Comparison of ENCODE assay signal across 10 mouse cellular contexts in the genomic region with DNA sequence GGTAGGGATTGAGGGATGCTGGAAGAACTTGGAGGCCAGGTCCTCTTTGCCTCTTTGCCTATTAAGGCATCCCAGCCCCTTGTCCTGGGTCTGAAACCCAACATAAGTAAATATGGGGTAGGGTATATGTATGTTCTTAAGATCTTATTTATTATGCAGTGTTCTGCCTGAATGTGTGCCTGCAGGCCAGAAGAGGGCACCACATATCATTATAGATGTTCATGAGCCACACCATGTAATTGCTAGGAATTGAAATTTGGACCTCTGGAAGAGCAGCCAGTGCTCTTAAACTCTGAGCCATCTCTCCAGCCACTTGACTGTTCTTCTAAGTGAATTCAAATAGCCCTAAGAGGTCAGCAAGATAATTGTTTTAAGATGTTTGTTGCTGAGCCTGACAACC. TPM values are rescaled to one million over a fixed set of nuclear protein-coding genes. Genes with fewer than 3 reads are reported as not detected.
DNase-seq lines count a peak whose midpoint lies in the region; ATAC-seq and TF ChIP-seq lines count a peak whose summit lies in the region.
"Had no signal": no experiment of that assay in that cellular context is flagged by ENCODE, and none has a peak within 500 bp of the region (broad histone marks: within the 10 kb centered on the region; RNA-seq: fewer than 3 reads in every experiment).

No protein-coding gene starts in this region.

- ATAC-seq in kidney, embryonic 16.5 days (ENCODE audit: low FRiP score, low TSS enrichment), result no peak
- no peak for ATAC-seq in stomach, postnatal 0 days (ENCODE audit: low FRiP score, low TSS enrichment)

- TF ChIP-seq EP300 in stomach, postnatal 0 days (optimal IDR thresholded peaks at IDR 0.05), result no peak

- no peak overlapping the region for H3K4me3 ChIP-seq in kidney, embryonic 16.5 days (ENCODE audit: low read length)
- H3K4me3 ChIP-seq in thymus, adult 2 months (ENCODE audit: control insufficient read depth, insufficient read depth, low read length), result no peak overlapping the region
- H3K4me3 ChIP-seq in stomach, postnatal 0 days (ENCODE audit: low read depth, low read length), result no peak overlapping the region
- H3K4me3 ChIP-seq: liver, embryonic 15.5 days; myocyte had no signal

- TF ChIP-seq POLR2A in thymus, adult 2 months (IDR thresholded peaks at IDR 0.05; ENCODE audit: control insufficient read depth, extremely low read depth, insufficient read depth, low read length, poor library complexity), result no peak

- H3K27me3 ChIP-seq in kidney, embryonic 16.5 days (ENCODE audit: insufficient read depth, low read length), result no peaks in the 10 kb centered on the region
- no peaks in the 10 kb centered on the region for H3K27me3 ChIP-seq in thymus, adult 2 months (ENCODE audit: control insufficient read depth, insufficient read depth, low read length)
- no peaks in the 10 kb centered on the region for H3K27me3 ChIP-seq in stomach, postnatal 0 days (ENCODE audit: control insufficient read depth, insufficient read depth, low read length)
- H3K27me3 ChIP-seq: liver, embryonic 15.5 days had no signal

- peaks cover 2% of the 10 kb centered on the region; the same call in 1 of the 2 replicates for H3K36me3 ChIP-seq in kidney, embryonic 16.5 days (ENCODE audit: insufficient read depth, low read length)
- no peaks in the 10 kb centered on the region for H3K36me3 ChIP-seq in thymus, adult 2 months (ENCODE audit: control insufficient read depth, insufficient read depth, low read length)
- no peaks in the 10 kb centered on the region for H3K36me3 ChIP-seq in stomach, postnatal 0 days (ENCODE audit: control insufficient read depth, insufficient read depth, low read length)

- H3K27ac ChIP-seq in kidney, embryonic 16.5 days (ENCODE audit: low read length), result no peak overlapping the region
- H3K27ac ChIP-seq in thymus, adult 2 months (ENCODE audit: control insufficient read depth, insufficient read depth, low read length), result no peak overlapping the region
- H3K27ac ChIP-seq in stomach, postnatal 0 days (replicated peaks), result no peak overlapping the region
- H3K27ac ChIP-seq: liver, embryonic 15.5 days had no signal

- peaks cover 3% of the 10 kb centered on the region; the same call in 1 of the 2 replicates for H3K4me1 ChIP-seq in kidney, embryonic 16.5 days (ENCODE audit: insufficient read depth, low read length)
- H3K4me1 ChIP-seq in thymus, adult 2 months (replicated peaks; ENCODE audit: control insufficient read depth, insufficient read depth, low read length), result peaks cover 3% of the 10 kb centered on the region
- no peaks in the 10 kb centered on the region for H3K4me1 ChIP-seq in stomach, postnatal 0 days (replicated peaks; ENCODE audit: control insufficient read depth, insufficient read depth)

- TF ChIP-seq CTCF in thymus, adult 2 months (IDR thresholded peaks at IDR 0.05; ENCODE audit: borderline replicate concordance, control insufficient read depth, extremely low read depth, insufficient read depth, low read length, poor library complexity), result no peak
- peak; percentile 72 for TF ChIP-seq CTCF in stomach, postnatal 0 days (IDR thresholded peaks at IDR 0.05; ENCODE audit: low read depth)

- H3K9ac ChIP-seq in kidney, embryonic 16.5 days (replicated peaks; ENCODE audit: low read length), result no peak overlapping the region
- no peak overlapping the region for H3K9ac ChIP-seq in stomach, postnatal 0 days (ENCODE audit: low read length)
- H3K9ac ChIP-seq: liver, embryonic 15.5 days had no signal

- no peaks in the 10 kb centered on the region for H3K9me3 ChIP-seq in kidney, embryonic 16.5 days (ENCODE audit: low read length)
- no peaks in the 10 kb centered on the region for H3K9me3 ChIP-seq in stomach, postnatal 0 days (ENCODE audit: control insufficient read depth, low read length)
- H3K9me3 ChIP-seq: liver, embryonic 15.5 days had no signal

- no peak overlapping the region for H3K4me2 ChIP-seq in kidney, embryonic 16.5 days (replicated peaks; ENCODE audit: low read depth, low read length)
- no peak overlapping the region for H3K4me2 ChIP-seq in stomach, postnatal 0 days (replicated peaks; ENCODE audit: low read depth)
- H3K4me2 ChIP-seq: liver, embryonic 15.5 days had no signal

- peak; percentile 23 for DNase-seq in kidney, adult 9 months
- peak; percentile 17 for DNase-seq in thymus, postnatal 14 days
- DNase-seq in thymus, adult 2 months, result no peak
- peak; percentile 30 for DNase-seq in adipocyte (ENCODE audit: low spot score)
- no peak for DNase-seq in stomach, postnatal 0 days (ENCODE audit: low spot score)
- DNase-seq in layer of hippocampus, adult 8-10 months (ENCODE audit: low spot score in 2 of 2), result no peak
- DNase-seq: cerebellum, adult 9-11 months had no signal

RNA-seq across cellular contexts. Expression of gene Rps5, which starts 8.5 kb away (rescaled TPM):
- 983 and 1,044 TPM in 2 replicates for polyA plus RNA-seq in kidney, embryonic 16.5 days (2015; fragmentation: Nextera tagmentation; extraction: Ambion mirVana)
- 2,545 and 2,907 TPM in 2 replicates for polyA plus RNA-seq in thymus, adult 2 months (2012; rRNA removed)
- 784 and 821 TPM in 2 replicates for polyA plus RNA-seq in stomach, postnatal 0 days (2015; fragmentation: Nextera tagmentation; extraction: Ambion mirVana)
- total RNA-seq in layer of hippocampus, adult 8-10 months (2022), result 100 to 1,000 TPM; 383 to 519 (median 436) TPM

RNA-seq across cellular contexts. Expression of gene Rnf225, which starts 13.7 kb away (rescaled TPM):
- polyA plus RNA-seq in kidney, embryonic 16.5 days (2015; fragmentation: Nextera tagmentation; extraction: Ambion mirVana), result 0.46 and 0.60 TPM in 2 replicates
- polyA plus RNA-seq in thymus, adult 2 months (2012; rRNA removed), result 1.0 and 1.8 TPM in 2 replicates
- polyA plus RNA-seq in stomach, postnatal 0 days (2015; fragmentation: Nextera tagmentation; extraction: Ambion mirVana), result 30.7 and 33.6 TPM in 2 replicates
- 1 to 10 TPM in 1 of 4 experiments, under 1 TPM in 3; 0.77 to 1.4 (median 0.92) TPM for total RNA-seq in layer of hippocampus, adult 8-10 months (2022)

RNA-seq across cellular contexts. Expression of gene Zscan22, which starts 15.9 kb away (rescaled TPM):
- 20.4 and 22.0 TPM in 2 replicates for polyA plus RNA-seq in kidney, embryonic 16.5 days (2015; fragmentation: Nextera tagmentation; extraction: Ambion mirVana)
- polyA plus RNA-seq in thymus, adult 2 months (2012; rRNA removed), result 14.3 and 14.9 TPM in 2 replicates
- 5.1 and 5.8 TPM in 2 replicates for polyA plus RNA-seq in stomach, postnatal 0 days (2015; fragmentation: Nextera tagmentation; extraction: Ambion mirVana)
- 10 to 100 TPM; 14.0 to 20.3 (median 15.1) TPM for total RNA-seq in layer of hippocampus, adult 8-10 months (2022)

RNA-seq across cellular contexts. Expression of gene Zfp128, which starts 32.6 kb away (rescaled TPM):
- 4.2 and 5.0 TPM in 2 replicates for polyA plus RNA-seq in kidney, embryonic 16.5 days (2015; fragmentation: Nextera tagmentation; extraction: Ambion mirVana)
- polyA plus RNA-seq in thymus, adult 2 months (2012; rRNA removed), result 1.7 and 2.2 TPM in 2 replicates
- 1.5 and 1.6 TPM in 2 replicates for polyA plus RNA-seq in stomach, postnatal 0 days (2015; fragmentation: Nextera tagmentation; extraction: Ambion mirVana)
- total RNA-seq in layer of hippocampus, adult 8-10 months (2022), result 1 to 10 TPM; 6.6 to 8.3 (median 7.4) TPM

RNA-seq across cellular contexts. Expression of gene Zfp324, which starts 52.1 kb away (rescaled TPM):
- polyA plus RNA-seq in kidney, embryonic 16.5 days (2015; fragmentation: Nextera tagmentation; extraction: Ambion mirVana), result 10.4 and 12.1 TPM in 2 replicates
- 8.7 and 9.3 TPM in 2 replicates for polyA plus RNA-seq in thymus, adult 2 months (2012; rRNA removed)
- polyA plus RNA-seq in stomach, postnatal 0 days (2015; fragmentation: Nextera tagmentation; extraction: Ambion mirVana), result 4.4 and 4.6 TPM in 2 replicates
- total RNA-seq in layer of hippocampus, adult 8-10 months (2022), result 10 to 100 TPM in 3 of 4 experiments, 1 to 10 TPM in 1; 9.5 to 11.6 (median 11.3) TPM

Comparison
In these comparisons a context has a peak if more than half of its experiments do, and no peak if none do; other contexts are left out.
1. DNase-seq: peak in kidney, adult 9 months (single experiment), thymus, postnatal 14 days (single experiment) and adipocyte (single experiment); none in thymus, adult 2 months (single experiment), stomach, postnatal 0 days (single experiment) and layer of hippocampus, adult 8-10 months (0 of 2).
2. RNA of gene Rnf225, which starts 13.7 kb away (polyA plus RNA-seq): 30.7 to 33.6 TPM in stomach, postnatal 0 days; 1.0 to 1.8 TPM in thymus, adult 2 months and 0.46 to 0.60 TPM in kidney, embryonic 16.5 days; every median in the first group is over 10 times any median in the second.